Mouse (Mus musculus): Measurements from ENCODE around the gene Inhbe.
"Not testable (repeated sequence)": the region's sequence is repeated elsewhere in the genome, so short reads cannot be mapped to it uniquely, and the experiment has no call there.

Inhbe gene

GRCm38 (mm10) chr10:127322178-127322577 lies 32.0 kb downstream of the Inhbe start:
- DNase-seq, result no peak

- no peak for DNase-seq
Measured at GRCm38 (mm10) chr10:127321621-127322020, 32.6 kb downstream of the Inhbe start, which contains the start of gene Arhgap9. Gene Arhgap9, plus strand, starts transcription at chr10:127321964.

GRCm38 (mm10) chr10:127319969-127320368 lies 34.2 kb downstream of the Inhbe start:
- DNase-seq, result no peak

GRCm38 (mm10) chr10:127318009-127318408 lies 36.2 kb downstream of the Inhbe start:
- DNase-seq, result no peak

GRCm38 (mm10) chr10:127317277-127317676 lies 36.9 kb downstream of the Inhbe start:
- DNase-seq, result peak; percentile 43

GRCm38 (mm10) chr10:127314950-127315349 lies 39.3 kb downstream of the Inhbe start:
- not testable (repeated sequence) for DNase-seq

- not testable (repeated sequence) for DNase-seq
Measured at GRCm38 (mm10) chr10:127313516-127313915, 40.7 kb downstream of the Inhbe start.

- DNase-seq, result no peak
Measured at GRCm38 (mm10) chr10:127312858-127313257, 41.4 kb downstream of the Inhbe start.

GRCm38 (mm10) chr10:127312356-127312676 lies 41.9 kb downstream of the Inhbe start:
- peak; percentile 85 for DNase-seq

GRCm38 (mm10) chr10:127311476-127312355 lies 42.5 kb downstream of the Inhbe start, which contains the start of gene Mars:
Gene Mars, minus strand, starts transcription at chr10:127311786.
- peak; percentile 93 for DNase-seq

- peak; percentile 56 for DNase-seq
Measured at GRCm38 (mm10) chr10:127310523-127311475, 43.4 kb downstream of the Inhbe start.

GRCm38 (mm10) chr10:127309167-127309566 lies 45.0 kb downstream of the Inhbe start:
- not testable (repeated sequence) for DNase-seq

GRCm38 (mm10) chr10:127303136-127303535 lies 51.1 kb downstream of the Inhbe start:
- DNase-seq, result no peak

GRCm38 (mm10) chr10:127300361-127300760 lies 53.9 kb downstream of the Inhbe start:
- DNase-seq, result no peak
